Mouse (Mus musculus) E14TG2a.4 (cell line): Measurements from ENCODE around the gene Cdk5rap1.

Source experiments
- CTCF ChIP-seq: conservative IDR thresholded peaks from 2 replicates; pipeline ENCODE4 v1.5.1; 2014; ENCODE audit warnings: low read length
- NANOG ChIP-seq: IDR thresholded peaks from 2 replicates; pipeline ENCODE4 v1.6.1; 2014; ENCODE audit warnings: borderline replicate concordance, low read length, mixed read lengths
- POU5F1 ChIP-seq: IDR thresholded peaks from 2 replicates; pipeline ENCODE4 v1.6.1; 2014; ENCODE audit warnings: low read length, borderline replicate concordance

- TF ChIP-seq CTCF, result no peak
- 0 out of 2 replicates have a peak, but pooled peaks have one; percentile 26 for TF ChIP-seq POU5F1
- TF ChIP-seq NANOG, result 0 out of 2 replicates have a peak, but pooled peaks have one; percentile 20
Observed at GRCm38 (mm10) chr2:154338161-154338560, 34.6 kb downstream of the Cdk5rap1 start.
